ENCODE assay signal across 11 mouse cellular contexts in genomic region chr9:103751568-103751967, GRCm38 (mm10). TPM values are rescaled to one million over a fixed set of nuclear protein-coding genes. Genes with fewer than 3 reads are reported as not detected.
A peak's percentile ranks its signal among the peaks of the same experiment; 100 is the strongest.
DNase-seq lines count a peak whose midpoint lies in the region; ATAC-seq and TF ChIP-seq lines count a peak whose summit lies in the region.
"Had no signal": no experiment of that assay in that cellular context is flagged by ENCODE, and none has a peak within 500 bp of the region (broad histone marks: within the 10 kb centered on the region; RNA-seq: fewer than 3 reads in every experiment).

No protein-coding gene starts in this region.

- no peaks in the 10 kb centered on the region for H3K9me3 ChIP-seq in heart, embryonic 12.5 days (replicated peaks)
- no peaks in the 10 kb centered on the region for H3K9me3 ChIP-seq in liver, postnatal 0 days (ENCODE audit: low read length)
- H3K9me3 ChIP-seq in embryonic facial prominence, embryonic 10.5 days: no peaks in the 10 kb centered on the region

- peaks cover 59% of the 10 kb centered on the region for H3K4me1 ChIP-seq in heart, embryonic 12.5 days (replicated peaks)
- no peaks in the 10 kb centered on the region for H3K4me1 ChIP-seq in liver, adult 2 months (ENCODE audit: control insufficient read depth, insufficient read depth, low read length)
- no peaks in the 10 kb centered on the region for H3K4me1 ChIP-seq in liver, postnatal 0 days (ENCODE audit: insufficient read depth)
- H3K4me1 ChIP-seq in embryonic facial prominence, embryonic 10.5 days: peaks cover 49% of the 10 kb centered on the region

- no peaks in the 10 kb centered on the region for H3K27me3 ChIP-seq in heart, embryonic 12.5 days (replicated peaks)
- H3K27me3 ChIP-seq in liver, adult 2 months (ENCODE audit: control insufficient read depth, insufficient read depth, low read length): no peaks in the 10 kb centered on the region
- H3K27me3 ChIP-seq in liver, postnatal 0 days (ENCODE audit: insufficient read depth, low read length): no peaks in the 10 kb centered on the region
- no peaks in the 10 kb centered on the region for H3K27me3 ChIP-seq in embryonic facial prominence, embryonic 10.5 days (replicated peaks; ENCODE audit: low read depth, poor library complexity, severe bottlenecking)

- H3K79me2 ChIP-seq in liver, adult 2 months (ENCODE audit: control insufficient read depth, insufficient read depth, low read length): no peaks in the 10 kb centered on the region

- TF ChIP-seq POLR2A in liver, adult 2 months (IDR thresholded peaks at IDR 0.05; ENCODE audit: extremely low read depth, insufficient read depth, low read length): no peak

- DNase-seq in heart, adult 8-10 months (ENCODE audit: low spot score): no peak
- peak; percentile 19 for DNase-seq in liver, adult 2 months (ENCODE audit: extremely low read depth, low read depth, low spot score)
- DNase-seq in liver, postnatal 0 days: no peak
- peak; percentile 39 for DNase-seq in embryonic facial prominence, embryonic 10.5 days (ENCODE audit: low spot score)
- peak; percentile 45 to 74 for DNase-seq in kidney, postnatal 25 days
- no peak for DNase-seq in gastrocnemius, postnatal 4 days (ENCODE audit: low spot score in 2 of 2)
- no peak for DNase-seq in natural killer cell, adult 2 months (ENCODE audit: low spot score in 2 of 2)
- DNase-seq: cerebellum, postnatal 14 days; lung, embryonic 14.5 days had no signal

- ATAC-seq in heart, embryonic 12.5 days (ENCODE audit: insufficient number of reproducible peaks, low FRiP score): no peak
- ATAC-seq in liver, postnatal 0 days: no peak

- peaks cover 15% of the 10 kb centered on the region for H3K36me3 ChIP-seq in heart, embryonic 12.5 days
- no peaks in the 10 kb centered on the region for H3K36me3 ChIP-seq in liver, adult 2 months (ENCODE audit: control insufficient read depth, insufficient read depth, low read length)
- no peaks in the 10 kb centered on the region for H3K36me3 ChIP-seq in liver, postnatal 0 days (replicated peaks; ENCODE audit: insufficient read depth, low read length)
- H3K36me3 ChIP-seq in embryonic facial prominence, embryonic 10.5 days (replicated peaks): no peaks in the 10 kb centered on the region; the same call in 1 of the 2 replicates
- H3K36me3 ChIP-seq: G1E had no signal

- H3K27ac ChIP-seq in heart, embryonic 12.5 days (ENCODE audit: poor library complexity, severe bottlenecking): 0 out of 2 replicates have a peak overlapping the region, but pooled peaks have one; percentile 26
- H3K27ac ChIP-seq in liver, adult 2 months (replicated peaks; ENCODE audit: insufficient read depth, low read depth, low read length): no peak overlapping the region
- H3K27ac ChIP-seq in liver, postnatal 0 days (ENCODE audit: low read depth): no peak overlapping the region
- H3K27ac ChIP-seq in embryonic facial prominence, embryonic 10.5 days (replicated peaks): no peak overlapping the region

- H3K4me3 ChIP-seq in heart, embryonic 12.5 days: no peak overlapping the region
- H3K4me3 ChIP-seq in liver, adult 2 months (ENCODE audit: insufficient read depth, low read depth, low read length): no peak overlapping the region
- no peak overlapping the region for H3K4me3 ChIP-seq in liver, postnatal 0 days (ENCODE audit: low read depth, low read length)
- no peak overlapping the region for H3K4me3 ChIP-seq in embryonic facial prominence, embryonic 10.5 days

- no peak for TF ChIP-seq EP300 in liver, postnatal 0 days (IDR thresholded peaks at IDR 0.05; ENCODE audit: low read depth)

- TF ChIP-seq CTCF in liver, adult 2 months (IDR thresholded peaks at IDR 0.05; ENCODE audit: low read depth, low read length): no peak
- no peak for TF ChIP-seq CTCF in liver, postnatal 0 days (IDR thresholded peaks at IDR 0.05; ENCODE audit: low read depth)

- H3K9ac ChIP-seq in heart, embryonic 12.5 days: no peak overlapping the region
- H3K9ac ChIP-seq in liver, adult 2 months (ENCODE audit: low read depth, low read length): no peak overlapping the region
- no peak overlapping the region for H3K9ac ChIP-seq in liver, postnatal 0 days (replicated peaks)
- H3K9ac ChIP-seq: lung, embryonic 14.5 days had no signal

- 47% methylated on average over 9 of the region's 9 CpGs for WGBS in heart, embryonic 12.5 days
- WGBS in liver, adult 2 months: 76% methylated on average over 9 of the region's 9 CpGs
- WGBS in liver, postnatal 0 days (ENCODE audit: insufficient replicate concordance): 73% methylated on average over 9 of the region's 9 CpGs
- WGBS in embryonic facial prominence, embryonic 10.5 days: 34% methylated on average over 9 of the region's 9 CpGs

- H3K4me2 ChIP-seq in heart, embryonic 12.5 days: no peak overlapping the region
- no peak overlapping the region for H3K4me2 ChIP-seq in liver, postnatal 0 days (ENCODE audit: low read depth, low read length)
- H3K4me2 ChIP-seq: lung, embryonic 14.5 days had no signal

RNA-seq across cellular contexts. Expression of gene Tmem108, which starts 10.1 kb away (rescaled TPM):
- polyA plus RNA-seq in heart, embryonic 12.5 days (2016; fragmentation: Nextera tagmentation; extraction: Ambion mirVana): 97.5 and 105 TPM in 2 replicates
- total RNA-seq in heart, adult 8-10 months (2022): 1 to 10 TPM; 3.7 to 4.7 (median 4.4) TPM
- 0.09 and 0.13 TPM in 2 replicates for total RNA-seq in liver, adult 2 months (2014; rRNA removed)
- polyA plus RNA-seq in liver, adult 2 months (2012; rRNA removed): 0.21 and 0.40 TPM in 2 replicates
- polyA plus RNA-seq in liver, postnatal 0 days (2015; fragmentation: Nextera tagmentation; extraction: Ambion mirVana): 1.1 and 1.2 TPM in 2 replicates
- polyA plus RNA-seq in embryonic facial prominence, embryonic 10.5 days (2016; fragmentation: Nextera tagmentation; extraction: Ambion mirVana): 19.6 and 22.1 TPM in 2 replicates
- under 1 TPM; 0.71 to 0.96 TPM for total RNA-seq in gastrocnemius, postnatal 4 days (2021)
- polyA plus RNA-seq: G1E had no signal

Comparison
In these comparisons a context has a peak if more than half of its experiments do, and no peak if none do; other contexts are left out.
1. DNase-seq: peak in liver, adult 2 months (single experiment), embryonic facial prominence, embryonic 10.5 days (single experiment) and kidney, postnatal 25 days (2 of 2); none in heart, adult 8-10 months (single experiment), liver, postnatal 0 days (single experiment), gastrocnemius, postnatal 4 days (0 of 2) and natural killer cell, adult 2 months (0 of 2).